Mouse (Mus musculus): ENCODE data around the gene Pigc.

The Pigc gene

GRCm38 (mm10) chr1:162020303-162020731 is 51.3 kb downstream of the Pigc start:
- Histone ChIP-seq H3K27me3 (ENCODE audit: insufficient read depth, low read length) (no peaks in the 10 kb centered on the region), H3K36me3 (ENCODE audit: insufficient read depth, low read length) (no peaks in the 10 kb centered on the region), H3K4me3 (replicated peaks; ENCODE audit: low read length) (no peak overlapping the region), H3K4me1 (replicated peaks; ENCODE audit: low read depth, low read length) (no peaks in the 10 kb centered on the region), H3K9me3 (ENCODE audit: low read length) (no peaks in the 10 kb centered on the region)
- TF ChIP-seq POU5F1 (IDR thresholded peaks at IDR 0.05; ENCODE audit: borderline replicate concordance, low read length) (no peak), CTCF (conservative IDR thresholded peaks at IDR 0.05; ENCODE audit: low read length) (no peak), NANOG (IDR thresholded peaks at IDR 0.05; ENCODE audit: borderline replicate concordance, low read length) (no peak)

GRCm38 (mm10) chr1:162020766-162021165 is 51.8 kb downstream of the Pigc start:
- no peaks in the 10 kb centered on the region for H3K4me1 ChIP-seq (replicated peaks; ENCODE audit: low read depth, low read length)
- H3K4me3 ChIP-seq (replicated peaks; ENCODE audit: low read length), result no peak overlapping the region
- TF ChIP-seq CTCF (conservative IDR thresholded peaks at IDR 0.05; ENCODE audit: low read length) (no peak), POU5F1 (IDR thresholded peaks at IDR 0.05; ENCODE audit: borderline replicate concordance, low read length) (no peak), NANOG (IDR thresholded peaks at IDR 0.05; ENCODE audit: borderline replicate concordance, low read length) (no peak)

More at GRCm38 (mm10) chr1:162020766-162021165, 51.8 kb downstream of the Pigc start:
- Histone ChIP-seq H3K36me3 (ENCODE audit: insufficient read depth, low read length) (no peaks in the 10 kb centered on the region), H3K27me3 (ENCODE audit: insufficient read depth, low read length) (no peaks in the 10 kb centered on the region), H3K9me3 (ENCODE audit: low read length) (no peaks in the 10 kb centered on the region)

All from E14TG2a.4 (cell line).